Comparison of ENCODE assay signal across 20 mouse cellular contexts in the genomic region with DNA sequence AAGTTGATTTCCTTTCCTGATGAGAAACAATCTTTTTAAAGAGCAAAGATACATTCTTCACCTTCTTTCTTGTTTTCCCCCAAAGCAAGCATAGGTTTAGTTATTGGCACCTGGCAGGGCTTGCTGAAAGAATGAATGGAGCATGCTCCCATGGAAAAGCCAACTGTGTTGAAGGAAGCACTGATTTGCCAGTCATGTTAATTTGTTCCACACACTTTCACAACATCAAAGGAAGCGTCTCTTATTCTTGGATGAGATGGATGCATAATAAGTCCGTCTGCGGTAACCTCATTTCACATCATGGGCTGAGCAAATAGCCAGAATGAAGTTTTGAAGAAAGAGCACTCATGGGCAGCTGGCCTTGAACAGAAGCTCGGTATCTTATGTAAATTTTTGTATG.
DNase-seq lines count a peak whose midpoint lies in the region; ATAC-seq lines count a peak whose summit lies in the region.
"Had no signal": no experiment of that assay in that cellular context is flagged by ENCODE, and none has a peak within 500 bp of the region (broad histone marks: within the 10 kb centered on the region; RNA-seq: fewer than 3 reads in every experiment).

No protein-coding gene starts in this region.

- no peak overlapping the region for H3K27ac ChIP-seq in forebrain, embryonic 13.5 days
- H3K27ac ChIP-seq in forebrain, embryonic 12.5 days = no peak overlapping the region
- no peak overlapping the region for H3K27ac ChIP-seq in midbrain, embryonic 15.5 days
- H3K27ac ChIP-seq in midbrain, embryonic 10.5 days (replicated peaks) = no peak overlapping the region
- H3K27ac ChIP-seq: embryonic facial prominence, embryonic 13.5 days; gastrocnemius, adult 2 months; heart, embryonic 13.5 days; hindbrain, embryonic 12.5 days had no signal

- no peak overlapping the region for H3K9ac ChIP-seq in forebrain, embryonic 13.5 days
- H3K9ac ChIP-seq in forebrain, embryonic 12.5 days = no peak overlapping the region
- no peak overlapping the region for H3K9ac ChIP-seq in midbrain, embryonic 15.5 days
- H3K9ac ChIP-seq: embryonic facial prominence, embryonic 13.5 days; heart, embryonic 13.5 days; hindbrain, embryonic 12.5 days had no signal

- no peak overlapping the region for H3K4me2 ChIP-seq in forebrain, embryonic 13.5 days
- H3K4me2 ChIP-seq in forebrain, embryonic 12.5 days = no peak overlapping the region
- no peak overlapping the region for H3K4me2 ChIP-seq in midbrain, embryonic 15.5 days
- H3K4me2 ChIP-seq: embryonic facial prominence, embryonic 13.5 days; heart, embryonic 13.5 days; hindbrain, embryonic 12.5 days had no signal

- H3K4me3 ChIP-seq in forebrain, embryonic 13.5 days = no peak overlapping the region
- no peak overlapping the region for H3K4me3 ChIP-seq in forebrain, embryonic 12.5 days (replicated peaks)
- no peak overlapping the region for H3K4me3 ChIP-seq in midbrain, embryonic 15.5 days
- H3K4me3 ChIP-seq in midbrain, embryonic 10.5 days = no peak overlapping the region
- H3K4me3 ChIP-seq: embryonic facial prominence, embryonic 13.5 days; gastrocnemius, adult 2 months; heart, embryonic 13.5 days; hindbrain, embryonic 12.5 days had no signal

- 52% methylated on average over 4 of the region's 4 CpGs for WGBS in forebrain, embryonic 13.5 days
- WGBS in forebrain, embryonic 12.5 days = 71% methylated on average over 4 of the region's 4 CpGs
- WGBS in midbrain, embryonic 15.5 days = 39% methylated on average over 4 of the region's 4 CpGs
- 77% methylated on average over 4 of the region's 4 CpGs for WGBS in midbrain, embryonic 10.5 days

- peaks cover 8% of the 10 kb centered on the region; the same call in 1 of the 2 replicates for H3K4me1 ChIP-seq in forebrain, embryonic 13.5 days
- H3K4me1 ChIP-seq in forebrain, embryonic 12.5 days = no peaks in the 10 kb centered on the region
- H3K4me1 ChIP-seq in midbrain, embryonic 15.5 days = no peaks in the 10 kb centered on the region
- H3K4me1 ChIP-seq in midbrain, embryonic 10.5 days = peaks cover 2% of the 10 kb centered on the region; the same call in 1 of the 2 replicates
- H3K4me1 ChIP-seq: embryonic facial prominence, embryonic 13.5 days; heart, embryonic 13.5 days; hindbrain, embryonic 12.5 days had no signal

- DNase-seq in heart, adult 11 months = peak; percentile 12
- no peak for DNase-seq in heart, postnatal 25 days (ENCODE audit: low spot score)
- DNase-seq in midbrain, embryonic 10.5 days (ENCODE audit: low spot score) = no peak
- DNase-seq in kidney, postnatal 25 days = no peak
- DNase-seq: adrenal gland, postnatal 10 days; B cell, adult 2 months; cerebellum, adult 11-12 months; cerebellum, adult 9-10 months; gastrocnemius, adult 2 months; gastrocnemius, postnatal 25 days; heart, postnatal 4 days had no signal

- H3K27me3 ChIP-seq in forebrain, embryonic 13.5 days = no peaks in the 10 kb centered on the region
- H3K27me3 ChIP-seq in forebrain, embryonic 12.5 days = no peaks in the 10 kb centered on the region
- no peaks in the 10 kb centered on the region for H3K27me3 ChIP-seq in midbrain, embryonic 15.5 days (replicated peaks)
- H3K27me3 ChIP-seq in midbrain, embryonic 10.5 days (ENCODE audit: low read depth, poor library complexity, severe bottlenecking) = no peaks in the 10 kb centered on the region
- H3K27me3 ChIP-seq: embryonic facial prominence, embryonic 13.5 days; heart, embryonic 13.5 days; hindbrain, embryonic 12.5 days had no signal

- intact Hi-C loops in heart, postnatal 25 days (cut with DNase I) = no loop called here

- no peaks in the 10 kb centered on the region for H3K36me3 ChIP-seq in forebrain, embryonic 13.5 days (ENCODE audit: poor library complexity, severe bottlenecking)
- no peaks in the 10 kb centered on the region for H3K36me3 ChIP-seq in forebrain, embryonic 12.5 days (replicated peaks)
- no peaks in the 10 kb centered on the region for H3K36me3 ChIP-seq in midbrain, embryonic 15.5 days (replicated peaks)
- no peaks in the 10 kb centered on the region for H3K36me3 ChIP-seq in midbrain, embryonic 10.5 days
- H3K36me3 ChIP-seq: embryonic facial prominence, embryonic 13.5 days; G1E; heart, embryonic 13.5 days; hindbrain, embryonic 12.5 days had no signal

- peak; percentile 48; the same call in 1 of the 2 replicates for ATAC-seq in forebrain, embryonic 13.5 days
- no peak for ATAC-seq in forebrain, embryonic 12.5 days (ENCODE audit: low FRiP score)
- 0 out of 2 replicates have a peak, but pooled peaks have one; percentile 45 for ATAC-seq in midbrain, embryonic 15.5 days (replicated peaks)
- ATAC-seq: CD4-positive, CD25-positive, alpha-beta regulatory T cell, adult 4 months; inflammation-experienced regulatory T-cells, adult 6 months had no signal

- no peaks in the 10 kb centered on the region for H3K9me3 ChIP-seq in forebrain, embryonic 13.5 days (replicated peaks)
- H3K9me3 ChIP-seq in forebrain, embryonic 12.5 days = no peaks in the 10 kb centered on the region
- no peaks in the 10 kb centered on the region for H3K9me3 ChIP-seq in midbrain, embryonic 15.5 days
- H3K9me3 ChIP-seq in midbrain, embryonic 10.5 days (replicated peaks) = no peaks in the 10 kb centered on the region
- H3K9me3 ChIP-seq: embryonic facial prominence, embryonic 13.5 days; G1E; heart, embryonic 13.5 days; hindbrain, embryonic 12.5 days had no signal
